Mouse (Mus musculus) kidney, adult 2 months (tissue): ENCODE data around the gene Sp9.

Source experiments
- CTCF ChIP-seq: fragments of 200-500 bp; conservative IDR thresholded peaks from 2 replicates; pipeline ENCODE4 v1.5.1; 2011; ENCODE audit warnings: low read depth, mild to moderate bottlenecking, control low read depth, low read length, moderate library complexity, mixed read lengths; ENCODE audit not compliant: insufficient read depth, insufficient read length
- POLR2A ChIP-seq: fragments of 200-500 bp; IDR thresholded peaks from one replicate; pipeline ENCODE4 v1.6.1; 2011; ENCODE audit warnings: low read depth, low read length, control low read depth

DNA sequence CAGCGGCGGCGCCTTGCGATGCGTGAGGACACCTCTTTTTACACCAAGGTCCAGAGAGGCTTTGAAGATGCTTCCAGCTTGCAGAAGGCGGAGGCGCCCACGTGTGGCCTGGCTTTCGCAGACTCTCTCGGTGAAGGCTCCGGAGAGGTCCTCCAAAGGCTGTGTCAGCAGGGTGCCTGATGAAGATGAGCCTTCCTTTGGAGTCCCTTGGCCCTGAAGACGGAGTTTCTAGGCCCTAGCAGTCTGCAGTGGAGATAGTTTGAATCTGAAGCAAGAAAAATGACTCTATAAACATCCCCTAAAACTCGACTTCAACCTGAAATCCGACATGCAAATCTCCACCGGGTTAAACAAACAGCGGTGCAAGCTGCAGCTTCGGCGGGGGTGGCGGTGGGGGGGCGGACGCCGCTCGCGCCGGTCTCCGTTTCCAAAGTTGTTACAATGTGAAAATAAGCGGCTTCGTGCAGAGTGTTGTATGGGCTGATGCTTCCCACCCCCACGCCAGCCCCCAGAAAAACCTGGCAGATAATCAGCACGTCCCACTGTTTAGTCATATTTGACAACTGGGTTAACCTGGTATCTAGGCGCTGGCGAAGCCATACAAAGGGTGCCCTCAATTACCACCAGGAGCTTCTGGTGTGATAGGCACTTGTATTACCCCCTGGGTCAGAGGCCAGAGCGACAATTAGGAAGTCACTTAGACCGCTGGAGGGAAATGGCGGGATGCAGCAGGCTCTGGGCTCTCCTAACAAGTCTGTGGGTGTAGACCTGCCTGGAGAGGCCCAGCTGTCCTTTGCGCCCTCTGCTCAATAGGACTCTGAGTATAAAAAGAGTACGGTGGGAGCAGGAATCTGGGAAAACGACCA lies 899 bp upstream of the Sp9 start:
- TF ChIP-seq CTCF (no peak), POLR2A (no peak)
